Mouse (Mus musculus) layer of hippocampus, adult 9-11 months (tissue): ENCODE measurements around the gene Rassf3.

ENCODE experiments used
- DNase-seq: peaks from one replicate; pipeline ENCODE4 v3.0.0; 2022

The Rassf3 gene

GRCm38 (mm10) chr10:121394789-121395325, 81.3 kb downstream of the Rassf3 start:
- no peak for DNase-seq

DNA sequence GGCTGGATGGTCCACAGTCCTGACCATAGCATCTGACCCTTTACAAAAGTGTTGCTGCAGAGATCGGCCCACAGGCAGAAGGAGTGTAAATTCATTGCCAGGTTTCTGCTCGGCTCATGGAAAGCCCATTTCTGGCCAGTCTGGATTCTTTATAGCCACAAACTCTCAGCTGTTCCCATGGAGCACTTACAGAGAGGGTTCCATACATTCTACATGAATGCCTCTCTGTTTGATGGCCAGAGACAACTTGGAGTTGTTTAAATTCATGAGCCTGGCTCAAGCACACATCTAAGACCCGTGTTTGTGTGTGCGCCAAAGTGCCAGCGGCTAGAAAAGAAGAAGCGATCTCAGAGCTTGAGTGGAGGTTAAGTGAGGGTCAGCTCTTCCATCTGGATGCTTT, 81.9 kb downstream of the Rassf3 start:
- no peak for DNase-seq

DNA sequence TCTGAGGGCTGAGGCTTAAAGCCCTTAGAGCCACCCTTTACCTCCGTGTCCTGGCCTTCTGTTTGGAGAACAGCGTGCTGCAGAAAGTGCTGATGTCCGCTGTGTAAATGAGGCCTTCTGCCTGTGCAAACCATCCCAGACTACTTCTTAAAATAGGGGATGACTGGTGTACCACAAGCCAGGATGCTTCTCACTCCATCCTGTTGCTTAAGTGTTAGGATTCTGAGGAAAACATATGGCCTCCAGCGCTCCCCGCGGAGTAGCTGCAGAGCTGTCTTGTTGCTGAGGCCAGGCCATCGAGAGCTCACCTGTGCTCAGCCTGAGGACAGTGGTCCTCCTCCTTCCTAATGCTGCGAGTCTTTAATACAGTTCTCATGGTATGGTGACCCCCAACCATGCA, 84.2 kb downstream of the Rassf3 start:
- DNase-seq = no peak

GRCm38 (mm10) chr10:121390602-121391001, 85.5 kb downstream of the Rassf3 start:
- no peak for DNase-seq

DNA sequence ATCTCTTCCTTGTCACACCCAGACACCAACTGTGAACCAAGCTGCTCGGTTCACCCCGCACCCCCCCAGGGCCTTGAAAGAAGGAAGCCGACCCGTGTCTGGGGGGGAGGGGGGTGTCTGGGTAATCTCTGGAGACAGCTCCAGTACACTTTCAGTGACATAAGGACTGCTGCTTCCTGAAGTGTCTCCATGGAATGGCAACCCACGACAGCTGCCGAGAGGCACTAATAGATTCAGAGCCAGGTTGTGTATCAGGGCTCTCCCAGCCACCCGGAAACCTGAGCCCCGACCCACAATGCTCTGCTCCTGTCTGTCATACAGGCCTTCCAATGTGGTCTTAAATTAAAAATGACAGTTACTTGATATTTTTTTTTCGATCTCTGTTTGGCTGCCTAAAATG, 89.8 kb downstream of the Rassf3 start:
- no peak for DNase-seq

- DNase-seq = no peak
Measured at GRCm38 (mm10) chr10:121385695-121386094, 90.5 kb downstream of the Rassf3 start.

DNA sequence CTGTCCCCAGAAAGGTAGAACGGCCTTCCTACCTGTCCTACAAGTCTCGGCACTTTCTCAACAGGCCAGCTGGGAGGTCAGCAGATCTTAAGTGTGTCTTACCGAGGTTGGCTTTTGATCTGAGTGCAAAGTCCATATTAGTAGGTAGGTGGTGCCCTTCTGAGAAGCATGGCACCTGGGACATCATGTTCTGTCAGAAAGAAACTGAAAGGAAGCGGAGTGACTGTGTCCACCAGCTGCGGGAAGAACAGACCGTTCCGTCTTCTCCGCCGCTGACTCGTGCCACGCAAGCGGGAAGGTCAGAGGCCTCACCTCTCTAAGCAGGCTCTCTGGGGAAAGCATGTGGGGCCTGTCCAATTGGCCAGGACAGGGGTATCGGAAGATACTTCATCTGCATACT, 91.4 kb downstream of the Rassf3 start:
- DNase-seq = no peak

DNA sequence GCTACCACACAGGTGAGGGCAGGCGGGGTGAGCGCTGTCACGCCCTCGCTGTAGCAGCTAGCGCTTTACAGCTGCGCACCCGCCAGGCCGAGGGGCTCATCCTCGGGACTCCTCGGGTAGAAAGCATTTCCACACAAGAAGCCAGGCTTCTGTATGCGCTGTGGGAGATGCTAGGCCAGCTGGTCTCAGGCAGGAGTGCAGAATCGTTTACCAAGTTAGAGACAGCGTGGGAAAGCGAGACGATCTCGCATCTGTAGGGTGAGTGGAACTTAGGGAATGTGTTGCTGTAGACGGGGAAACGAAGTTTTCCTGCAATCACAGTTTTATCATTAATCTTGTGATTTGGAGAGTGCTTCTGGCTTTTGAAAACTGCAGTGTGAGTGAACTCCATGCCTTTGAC, 94.9 kb downstream of the Rassf3 start:
- DNase-seq = no peak

GRCm38 (mm10) chr10:121379387-121379786, 96.8 kb downstream of the Rassf3 start:
- DNase-seq = no peak

DNA sequence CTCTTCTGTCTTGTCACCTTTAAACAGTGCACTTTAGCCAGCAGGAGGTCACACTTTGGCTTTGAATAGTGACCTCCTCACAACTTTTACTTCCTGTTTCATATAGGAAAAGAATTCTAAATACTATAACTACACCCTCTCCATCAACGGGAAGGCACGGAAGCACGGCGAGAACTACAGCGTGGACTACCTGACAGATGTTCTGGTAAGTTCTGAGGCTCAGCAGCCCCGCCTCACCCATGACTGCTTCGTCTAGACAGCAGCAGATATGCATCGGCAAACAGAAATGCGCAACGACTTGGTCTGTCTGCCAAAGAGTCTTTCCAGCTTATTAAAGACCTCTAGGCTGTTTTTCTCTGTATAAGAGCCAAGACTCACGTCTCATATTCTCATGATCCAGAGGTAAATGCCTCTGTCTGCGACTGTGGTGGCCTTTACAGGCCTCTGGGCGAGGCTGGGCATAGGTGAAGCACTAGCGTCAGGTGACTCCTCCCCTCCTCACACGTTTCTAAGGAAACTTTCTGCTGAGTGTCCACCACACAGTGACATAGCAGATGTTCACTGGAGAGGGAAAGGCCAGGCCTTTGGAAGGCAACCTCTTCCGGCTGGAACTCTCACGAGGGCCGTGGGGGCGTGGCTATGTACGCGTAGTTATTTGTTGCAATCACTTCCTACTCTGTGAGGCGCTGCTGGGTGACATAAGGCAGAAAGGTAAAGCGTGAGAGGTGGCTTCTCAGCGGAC, 99.4 kb downstream of the Rassf3 start:
- DNase-seq = no peak

DNA sequence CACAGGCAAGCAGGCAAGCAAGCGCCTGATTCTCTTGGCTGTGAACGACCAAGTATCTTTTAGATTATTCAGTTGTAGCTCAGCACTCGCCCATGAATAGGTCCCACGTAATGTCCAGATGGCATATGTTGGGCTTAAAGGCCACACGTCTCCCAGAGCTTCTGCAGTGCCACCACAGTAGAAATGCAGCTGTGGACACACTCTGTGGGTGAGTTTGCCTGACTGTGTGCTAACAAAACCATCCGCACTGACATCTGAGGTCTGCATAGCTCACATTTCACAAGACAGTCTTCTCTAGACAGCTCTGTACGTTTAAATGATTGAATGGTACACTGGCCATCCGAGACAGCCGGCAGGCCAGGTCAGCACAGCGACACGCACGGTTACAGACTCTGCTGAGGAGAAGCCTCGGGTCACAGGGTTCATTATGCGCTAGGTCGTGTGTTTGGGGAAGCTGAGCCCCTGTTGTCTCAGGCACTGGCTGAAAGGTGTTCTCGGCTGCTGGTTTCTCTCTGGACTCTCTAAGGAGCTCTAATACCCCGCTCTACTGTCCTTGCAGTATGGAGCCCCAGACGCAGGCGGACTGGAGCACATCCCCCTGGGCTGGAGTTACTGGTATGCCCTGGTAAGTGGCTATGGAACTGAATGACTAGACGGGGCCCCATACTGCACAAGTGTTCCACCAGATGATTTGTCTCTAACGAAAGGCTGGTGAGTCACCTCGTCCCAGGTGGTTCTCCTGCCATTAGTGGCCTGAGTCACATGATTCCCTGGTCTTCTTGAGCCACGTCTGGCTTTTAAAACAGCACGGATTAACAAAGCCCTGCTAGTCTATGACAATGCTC, 100.3 kb downstream of the Rassf3 start:
- no peak for DNase-seq

- DNase-seq = peak; percentile 83
Measured at GRCm38 (mm10) chr10:121374693-121375620, 101.2 kb downstream of the Rassf3 start.

DNA sequence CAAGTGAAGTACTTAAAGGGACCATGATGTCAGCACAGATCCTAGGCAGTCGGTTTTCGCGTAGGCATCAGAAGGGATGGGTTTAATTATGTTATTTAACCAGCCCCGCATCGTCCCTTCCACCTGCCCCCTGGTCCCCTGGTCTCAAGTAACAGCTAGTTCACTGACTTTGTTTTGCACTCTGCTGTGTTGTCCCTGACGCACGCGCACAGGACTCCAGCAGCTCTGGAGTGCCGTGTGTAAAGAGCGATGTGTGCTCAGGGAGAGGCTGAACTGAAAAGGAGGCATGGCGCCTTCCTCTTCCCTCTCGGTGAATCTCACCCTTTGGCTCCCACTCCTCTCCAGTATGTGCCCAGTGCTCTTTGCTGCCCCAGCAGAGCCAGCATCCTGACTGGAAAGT, 102.1 kb downstream of the Rassf3 start:
- DNase-seq = no peak

GRCm38 (mm10) chr10:121370777-121371176, 105.4 kb downstream of the Rassf3 start:
- no peak for DNase-seq

GRCm38 (mm10) chr10:121368783-121369465, 107.2 kb downstream of the Rassf3 start:
- no peak for DNase-seq

DNA sequence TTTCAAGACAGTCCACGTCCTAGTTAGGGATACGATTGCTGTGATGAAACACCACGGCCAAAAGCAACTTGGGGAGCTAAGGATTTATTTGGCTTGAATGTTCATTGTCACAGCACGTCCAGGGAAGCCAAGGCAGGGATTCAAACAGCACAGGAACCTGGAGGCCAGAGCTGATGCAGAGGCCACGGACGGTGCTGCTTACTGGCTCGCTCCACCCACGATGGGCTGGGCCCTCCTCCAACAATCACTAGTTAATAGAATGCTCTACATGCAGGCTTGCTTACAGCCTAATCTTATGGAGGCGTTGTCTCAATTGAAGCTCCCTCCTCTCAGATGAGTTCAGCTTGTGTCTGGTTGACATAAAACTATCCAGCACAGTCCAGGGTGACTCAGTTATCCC, 108.4 kb downstream of the Rassf3 start:
- no peak for DNase-seq

GRCm38 (mm10) chr10:121367271-121367670, 108.9 kb downstream of the Rassf3 start:
- DNase-seq = no peak

GRCm38 (mm10) chr10:121365781-121366272, 110.3 kb downstream of the Rassf3 start:
- DNase-seq = peak; percentile 82

DNA sequence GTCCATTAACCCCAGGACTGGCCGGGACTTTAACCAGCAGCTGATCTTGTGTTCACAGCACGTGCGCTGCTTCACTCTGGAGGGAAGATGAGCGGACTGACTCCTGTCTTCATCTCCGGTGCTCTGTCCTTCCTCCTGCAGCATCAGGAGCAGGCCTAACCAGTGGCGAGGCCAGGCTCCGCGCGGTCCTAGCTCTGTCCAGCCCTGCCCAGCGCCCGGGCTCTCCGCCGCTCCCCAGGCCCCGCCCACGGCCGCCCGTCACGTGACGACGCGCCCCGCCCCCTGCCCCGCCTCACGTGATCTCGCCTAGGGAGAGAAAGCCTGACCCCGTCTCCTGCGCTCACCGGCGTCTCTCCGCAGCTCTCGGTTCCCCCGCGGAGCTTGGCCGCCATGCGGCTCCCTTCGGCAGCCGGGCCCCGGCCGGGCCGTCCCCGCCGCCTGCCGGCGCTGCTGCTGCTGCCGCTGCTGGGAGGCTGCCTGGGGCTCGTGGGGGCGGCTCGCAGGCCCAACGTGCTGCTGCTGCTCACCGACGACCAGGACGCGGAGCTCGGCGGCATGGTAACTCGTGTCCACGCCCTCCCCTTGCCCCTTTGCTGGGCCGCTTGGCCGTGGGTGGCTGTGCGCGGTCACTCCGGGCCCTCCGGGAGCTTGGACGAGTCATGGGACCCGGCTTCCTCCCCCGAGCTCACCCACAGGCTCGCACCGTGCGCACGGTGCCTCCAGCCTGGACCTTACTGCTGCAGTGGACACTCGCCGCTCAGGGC, 111.2 kb downstream of the Rassf3 start, which contains the start of gene Gns:
Gene Gns, plus strand, starts transcription at position 290 of the 764 bp plus-strand sequence.
- DNase-seq = peak; percentile 85

DNA sequence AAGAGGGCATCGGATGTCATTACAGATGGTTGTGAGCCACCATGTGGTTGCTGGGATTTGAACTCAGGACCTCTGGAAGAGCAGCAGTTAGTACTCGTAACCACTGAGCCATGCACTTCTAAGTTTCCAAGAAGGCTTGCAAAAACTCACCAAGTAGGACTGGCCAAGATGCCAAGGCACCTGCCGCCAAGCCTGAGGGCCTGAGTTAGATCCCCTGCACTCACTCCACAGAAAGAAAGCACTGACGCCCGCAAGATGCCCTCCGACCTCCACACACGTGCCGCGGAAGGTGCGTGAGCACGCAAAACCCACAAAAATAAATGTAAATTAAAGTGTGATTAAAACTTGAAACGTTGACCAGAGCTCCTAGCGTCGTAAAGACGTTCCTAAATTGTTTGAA, 111.8 kb downstream of the Rassf3 start:
- DNase-seq = no peak

- no peak for DNase-seq
Measured at GRCm38 (mm10) chr10:121363201-121363600, 112.9 kb downstream of the Rassf3 start.
